26 mouse cellular contexts compared by ENCODE assay signal in genomic region chr2:138703943-138704541, GRCm38 (mm10).
DNase-seq lines count a peak whose midpoint lies in the region; ATAC-seq lines count a peak whose summit lies in the region.
"Had no signal": no experiment of that assay in that cellular context is flagged by ENCODE, and none has a peak within 500 bp of the region (broad histone marks: within the 10 kb centered on the region; RNA-seq: fewer than 3 reads in every experiment).

No protein-coding gene starts in this region.

- ATAC-seq in hindbrain, embryonic 12.5 days (ENCODE audit: low FRiP score), result 0 out of 2 replicates have a peak, but pooled peaks have one; percentile 43
- no peak for ATAC-seq in hindbrain, embryonic 16.5 days
- ATAC-seq in neural tube, embryonic 13.5 days (ENCODE audit: low read depth), result peak; percentile 27; the same call in 1 of the 2 replicates
- no peak for ATAC-seq in neural tube, embryonic 15.5 days (ENCODE audit: low FRiP score)
- peak; percentile 65; the same call in 1 of the 2 replicates for ATAC-seq in neural tube, embryonic 14.5 days (ENCODE audit: low read depth)
- ATAC-seq: CD4-positive, CD25-positive, alpha-beta regulatory T cell, adult 4 months; forebrain, embryonic 15.5 days; hindbrain, postnatal 0 days; inflammation-experienced regulatory T-cells, adult 6 months had no signal

- no peaks in the 10 kb centered on the region for H3K4me1 ChIP-seq in hindbrain, embryonic 12.5 days
- no peaks in the 10 kb centered on the region for H3K4me1 ChIP-seq in hindbrain, embryonic 16.5 days (ENCODE audit: control insufficient read depth, insufficient read depth, low read depth, low read length)
- peaks cover 8% of the 10 kb centered on the region for H3K4me1 ChIP-seq in neural tube, embryonic 13.5 days (replicated peaks)
- H3K4me1 ChIP-seq in neural tube, embryonic 15.5 days, result 0 out of 2 replicates have a peak, but pooled peaks cover 2% of the 10 kb centered on the region
- H3K4me1 ChIP-seq in neural tube, embryonic 14.5 days (ENCODE audit: control insufficient read depth, insufficient read depth, low read length), result no peaks in the 10 kb centered on the region
- H3K4me1 ChIP-seq: embryonic facial prominence, embryonic 15.5 days; forebrain, embryonic 12.5 days; forebrain, embryonic 15.5 days; heart, embryonic 12.5 days; heart, embryonic 15.5 days; hindbrain, embryonic 10.5 days had no signal

- no peak for DNase-seq in right cerebral cortex, postnatal 36 days (ENCODE audit: low spot score in 2 of 2)
- DNase-seq: adrenal gland, adult 2 months; adrenal gland, postnatal 14 days; cerebellum, adult 11-12 months; cerebellum, adult 8-10 months; cerebellum, postnatal 10 days; cerebellum, postnatal 36 days; embryo, embryonic 11 days; gastrocnemius, postnatal 25 days; heart, adult 18-20 months; heart, postnatal 10 days; heart, postnatal 36 days had no signal

- H3K9me3 ChIP-seq in hindbrain, embryonic 12.5 days (replicated peaks), result no peaks in the 10 kb centered on the region
- H3K9me3 ChIP-seq in hindbrain, embryonic 16.5 days (ENCODE audit: control insufficient read depth, low read length), result no peaks in the 10 kb centered on the region
- H3K9me3 ChIP-seq in neural tube, embryonic 13.5 days, result no peaks in the 10 kb centered on the region
- no peaks in the 10 kb centered on the region for H3K9me3 ChIP-seq in neural tube, embryonic 15.5 days (replicated peaks)
- H3K9me3 ChIP-seq in neural tube, embryonic 14.5 days (ENCODE audit: control insufficient read depth, low read length), result no peaks in the 10 kb centered on the region
- H3K9me3 ChIP-seq: embryonic facial prominence, embryonic 15.5 days; forebrain, embryonic 12.5 days; forebrain, embryonic 15.5 days; heart, embryonic 12.5 days; heart, embryonic 15.5 days; hindbrain, embryonic 10.5 days had no signal

- no peak overlapping the region for H3K27ac ChIP-seq in hindbrain, embryonic 12.5 days
- no peak overlapping the region for H3K27ac ChIP-seq in hindbrain, embryonic 16.5 days (ENCODE audit: low read depth, low read length)
- 0 out of 2 replicates have a peak overlapping the region, but pooled peaks have one; percentile 33 for H3K27ac ChIP-seq in neural tube, embryonic 13.5 days (replicated peaks)
- no peak overlapping the region for H3K27ac ChIP-seq in neural tube, embryonic 15.5 days (replicated peaks)
- H3K27ac ChIP-seq in neural tube, embryonic 14.5 days (ENCODE audit: low read depth, low read length), result no peak overlapping the region
- H3K27ac ChIP-seq: embryonic facial prominence, embryonic 15.5 days; forebrain, embryonic 12.5 days; forebrain, embryonic 15.5 days; heart, embryonic 15.5 days; hindbrain, embryonic 10.5 days; hindbrain, postnatal 0 days had no signal

- WGBS in hindbrain, embryonic 12.5 days, result 85% methylated on average over 4 of the region's 4 CpGs
- WGBS in hindbrain, embryonic 16.5 days, result 84% methylated on average over 4 of the region's 4 CpGs
- whole genome bisulfite sequencing in neural tube, embryonic 13.5 days, result 69% methylated on average over 4 of the region's 4 CpGs
- 81% methylated on average over 4 of the region's 4 CpGs for WGBS in neural tube, embryonic 15.5 days
- WGBS in neural tube, embryonic 14.5 days, result 73% methylated on average over 4 of the region's 4 CpGs

- H3K4me3 ChIP-seq in hindbrain, embryonic 12.5 days, result no peak overlapping the region
- H3K4me3 ChIP-seq in hindbrain, embryonic 16.5 days (ENCODE audit: low read length), result no peak overlapping the region
- H3K4me3 ChIP-seq in neural tube, embryonic 13.5 days, result no peak overlapping the region
- H3K4me3 ChIP-seq in neural tube, embryonic 15.5 days (replicated peaks), result no peak overlapping the region
- no peak overlapping the region for H3K4me3 ChIP-seq in neural tube, embryonic 14.5 days (ENCODE audit: low read depth, low read length)
- H3K4me3 ChIP-seq: embryonic facial prominence, embryonic 15.5 days; forebrain, embryonic 12.5 days; forebrain, embryonic 15.5 days; heart, embryonic 12.5 days; heart, embryonic 15.5 days; hindbrain, embryonic 10.5 days had no signal

- no peak overlapping the region for H3K4me2 ChIP-seq in hindbrain, embryonic 12.5 days (replicated peaks)
- H3K4me2 ChIP-seq in hindbrain, embryonic 16.5 days (ENCODE audit: low read length), result no peak overlapping the region
- H3K4me2 ChIP-seq in neural tube, embryonic 13.5 days, result no peak overlapping the region
- H3K4me2 ChIP-seq in neural tube, embryonic 15.5 days, result no peak overlapping the region
- H3K4me2 ChIP-seq in neural tube, embryonic 14.5 days (ENCODE audit: low read depth, low read length), result no peak overlapping the region
- H3K4me2 ChIP-seq: embryonic facial prominence, embryonic 15.5 days; forebrain, embryonic 12.5 days; forebrain, embryonic 15.5 days; heart, embryonic 12.5 days; heart, embryonic 15.5 days had no signal

- H3K9ac ChIP-seq in hindbrain, embryonic 12.5 days, result no peak overlapping the region
- no peak overlapping the region for H3K9ac ChIP-seq in hindbrain, embryonic 16.5 days (ENCODE audit: low read depth, low read length)
- H3K9ac ChIP-seq in neural tube, embryonic 13.5 days, result no peak overlapping the region
- no peak overlapping the region for H3K9ac ChIP-seq in neural tube, embryonic 15.5 days (replicated peaks)
- no peak overlapping the region for H3K9ac ChIP-seq in neural tube, embryonic 14.5 days (replicated peaks; ENCODE audit: low read depth, low read length)
- H3K9ac ChIP-seq: embryonic facial prominence, embryonic 15.5 days; forebrain, embryonic 12.5 days; forebrain, embryonic 15.5 days; heart, embryonic 12.5 days; heart, embryonic 15.5 days had no signal

- no peaks in the 10 kb centered on the region for H3K36me3 ChIP-seq in hindbrain, embryonic 12.5 days
- no peaks in the 10 kb centered on the region for H3K36me3 ChIP-seq in hindbrain, embryonic 16.5 days (ENCODE audit: control insufficient read depth, insufficient read depth, low read length)
- H3K36me3 ChIP-seq in neural tube, embryonic 13.5 days, result no peaks in the 10 kb centered on the region
- H3K36me3 ChIP-seq in neural tube, embryonic 15.5 days, result no peaks in the 10 kb centered on the region
- H3K36me3 ChIP-seq in neural tube, embryonic 14.5 days (ENCODE audit: control insufficient read depth, insufficient read depth, low read length), result no peaks in the 10 kb centered on the region
- H3K36me3 ChIP-seq: embryonic facial prominence, embryonic 15.5 days; forebrain, embryonic 12.5 days; forebrain, embryonic 15.5 days; heart, embryonic 12.5 days; heart, embryonic 15.5 days; hindbrain, embryonic 10.5 days had no signal

- no peaks in the 10 kb centered on the region for H3K27me3 ChIP-seq in hindbrain, embryonic 12.5 days
- no peaks in the 10 kb centered on the region for H3K27me3 ChIP-seq in hindbrain, embryonic 16.5 days (replicated peaks; ENCODE audit: control insufficient read depth, insufficient read depth, low read length)
- no peaks in the 10 kb centered on the region for H3K27me3 ChIP-seq in neural tube, embryonic 13.5 days
- H3K27me3 ChIP-seq in neural tube, embryonic 15.5 days (replicated peaks), result no peaks in the 10 kb centered on the region
- no peaks in the 10 kb centered on the region for H3K27me3 ChIP-seq in neural tube, embryonic 14.5 days (ENCODE audit: control insufficient read depth, insufficient read depth, low read length)
- H3K27me3 ChIP-seq: embryonic facial prominence, embryonic 15.5 days; forebrain, embryonic 12.5 days; forebrain, embryonic 15.5 days; heart, embryonic 12.5 days; heart, embryonic 15.5 days had no signal

Comparison
In these comparisons a context has a peak if more than half of its experiments do, and no peak if none do; other contexts are left out.
1. ATAC-seq: peak in hindbrain, embryonic 12.5 days (single experiment), neural tube, embryonic 13.5 days (single experiment) and neural tube, embryonic 14.5 days (single experiment); none in hindbrain, embryonic 16.5 days (single experiment) and neural tube, embryonic 15.5 days (single experiment).